Mouse (Mus musculus): Measurements from ENCODE around the gene Tha1. TPM values are rescaled to one million over a fixed set of nuclear protein-coding genes. Genes with fewer than 3 reads are reported as not detected.

The Tha1 gene
- 2.1 to 2.6 TPM (median 2.3 TPM) in 4 replicates for total RNA-seq (2023)

DNA sequence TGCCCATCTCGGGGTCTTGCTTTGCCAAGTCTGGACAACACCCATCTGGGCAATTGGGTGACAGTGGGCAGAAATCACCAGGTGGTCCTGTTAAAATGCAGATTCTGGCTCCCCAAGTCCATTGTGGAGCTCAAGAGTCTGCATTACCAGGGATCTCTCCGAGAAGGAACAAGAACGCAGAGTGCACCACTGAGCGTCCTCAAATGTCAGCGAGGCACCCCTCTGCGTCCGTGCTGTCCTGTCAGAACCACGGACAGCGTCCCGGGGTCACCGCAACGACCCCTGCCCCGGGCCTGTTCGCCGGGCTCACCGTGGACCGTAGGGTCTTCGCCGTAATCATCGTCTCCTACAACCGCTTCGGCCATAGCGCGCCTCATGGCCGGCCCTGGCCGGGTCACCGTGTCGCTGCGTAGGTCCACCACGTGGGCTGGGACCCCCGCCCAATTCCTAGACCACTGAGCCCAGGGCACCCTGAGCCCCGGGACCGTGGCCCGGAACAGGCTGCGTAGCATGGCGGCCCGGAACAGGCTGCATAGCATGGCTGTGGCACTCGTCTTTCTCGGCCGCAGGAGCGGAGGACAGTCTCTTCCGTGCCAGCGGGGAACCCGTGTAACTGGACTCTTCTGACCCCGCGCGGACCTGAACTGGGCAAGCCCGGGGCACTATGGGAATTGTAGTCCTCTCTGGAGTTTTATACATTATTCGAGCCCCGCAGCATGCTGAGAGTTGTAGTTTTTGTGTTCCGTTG is at the start of gene Tha1:
Gene Tha1 (minus strand): TSS at position 621 of the 748 bp plus-strand sequence.

DNA sequence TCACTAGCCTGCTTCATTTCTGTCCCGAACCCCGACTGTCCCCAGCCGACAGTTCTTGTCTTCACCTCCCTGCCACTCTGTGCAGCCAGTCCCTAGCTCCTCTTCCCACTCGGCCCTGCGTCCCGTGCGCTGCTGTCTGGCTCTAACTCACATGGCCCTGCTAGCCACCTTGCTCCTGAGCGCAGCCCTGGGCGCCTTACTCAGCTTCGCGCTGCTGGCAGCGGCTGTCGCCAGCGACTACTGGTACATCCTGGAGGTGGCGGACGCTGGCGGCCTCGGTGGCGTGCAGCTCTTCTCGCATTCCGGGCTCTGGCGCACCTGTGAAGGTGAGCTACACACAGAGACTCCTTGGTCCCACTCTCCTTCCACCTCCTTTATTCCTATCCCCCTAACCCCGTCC is 12.7 kb downstream of the Tha1 start, which contains the start of gene Tmem235:
Gene Tmem235 (plus strand): TSS at position 152 of the 400 bp plus-strand sequence.

DNA sequence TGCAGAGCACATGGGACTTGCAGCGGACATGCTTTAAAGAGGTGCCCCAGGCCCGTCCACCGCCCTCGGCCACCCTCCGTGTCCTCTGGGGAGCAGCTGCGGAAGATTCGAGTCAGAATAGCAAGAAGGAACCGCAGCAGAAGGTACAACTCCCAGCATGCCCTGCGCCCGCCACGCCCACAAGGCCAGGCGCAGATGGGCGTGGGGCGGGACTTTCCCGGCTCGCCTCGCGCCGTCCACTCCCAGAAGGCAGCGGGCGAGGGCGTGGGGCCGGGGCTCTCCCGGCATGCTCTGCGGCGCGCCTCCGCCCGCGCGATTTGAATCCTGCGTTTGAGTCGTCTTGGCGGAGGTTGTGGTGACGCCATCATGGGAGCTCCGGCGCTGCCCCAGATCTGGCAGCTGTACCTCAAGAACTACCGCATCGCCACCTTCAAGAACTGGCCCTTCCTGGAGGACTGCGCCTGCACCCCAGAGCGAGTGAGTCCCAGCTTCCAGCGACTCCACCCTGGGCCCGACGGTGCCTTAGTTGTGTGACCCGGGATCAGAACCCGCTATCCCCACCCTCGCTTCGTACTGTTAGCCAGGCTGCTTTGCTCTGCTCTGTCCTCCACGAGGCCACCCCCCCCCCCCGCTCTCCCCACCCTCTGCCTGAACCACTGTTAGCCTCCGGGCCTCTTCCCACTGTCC is 24.2 kb downstream of the Tha1 start, which contains the start of gene Birc5:
Gene Birc5 (plus strand): TSS at position 267 of the 687 bp plus-strand sequence.

DNA sequence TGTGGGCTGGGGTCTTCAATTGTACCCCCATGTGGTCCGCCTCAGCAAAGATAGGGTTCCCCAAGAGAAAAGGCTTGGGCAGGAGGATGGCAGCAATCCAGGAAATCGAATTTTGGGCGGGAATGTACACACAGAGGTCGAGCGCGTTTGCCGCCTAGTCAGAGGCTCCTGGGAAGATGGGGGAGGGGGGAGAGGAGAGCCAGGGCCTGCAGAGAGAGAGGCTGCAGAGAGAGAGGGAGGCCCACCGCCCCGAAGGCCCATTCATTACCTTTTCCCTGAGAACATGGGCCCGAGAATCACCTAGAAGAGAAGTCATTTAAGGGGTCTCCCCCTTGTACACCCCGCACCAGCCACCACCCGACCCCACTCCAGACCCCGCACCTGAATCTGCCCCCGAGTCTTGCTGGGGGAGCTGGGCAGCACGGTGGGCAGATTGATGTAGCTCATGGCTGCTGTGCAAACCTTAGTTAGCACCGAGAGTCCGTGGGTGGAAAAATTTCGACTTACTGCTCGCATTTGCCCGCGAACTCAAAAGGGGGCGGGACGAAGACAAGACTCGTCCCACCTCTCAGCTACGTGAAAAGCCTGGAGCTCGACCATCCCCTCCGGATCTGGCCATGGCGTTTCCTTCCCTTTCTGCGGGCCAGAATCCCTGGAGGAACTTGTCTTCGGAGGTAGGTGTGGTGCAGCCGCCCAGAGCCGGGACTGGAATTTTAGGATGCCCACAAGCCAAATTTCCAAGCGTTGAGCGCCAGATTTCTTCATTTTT is 47.8 kb downstream of the Tha1 start, which contains the start of the genes Afmid and Tk1:
Gene Afmid (plus strand): TSS at position 592 of the 769 bp plus-strand sequence.
Gene Tk1 (minus strand): TSS at position 760 of the 769 bp plus-strand sequence.

Other genes with a start within 250 kb of the Tha1 start
- 79.3 to 87.5 TPM (median 84.2 TPM) in 4 replicates for gene Tnrc6c, start 219.2 kb downstream of the Tha1 start, total RNA-seq (2023)
- gene Tmc8, start 91.4 kb downstream of the Tha1 start, total RNA-seq (2023): 55.5 to 74.8 TPM (median 63.6 TPM) in 4 replicates
- gene Tmc6, start 91.3 kb downstream of the Tha1 start, total RNA-seq (2023): 146 to 159 TPM (median 153 TPM) in 4 replicates
- 1.5 to 3.9 TPM (median 2.2 TPM) in 4 replicates for gene 6030468B19Rik, start 75.8 kb downstream of the Tha1 start, total RNA-seq (2023)
- gene Gm20708, start 63.8 kb downstream of the Tha1 start, total RNA-seq (2023): 9.7 to 12.9 TPM (median 11.1 TPM) in 4 replicates
- gene Syngr2, start 63.8 kb downstream of the Tha1 start, total RNA-seq (2023): 188 to 203 TPM (median 197 TPM) in 4 replicates
- 29.6 to 35.1 TPM (median 30.2 TPM) in 4 replicates for gene Afmid, start 47.6 kb downstream of the Tha1 start, total RNA-seq (2023)
- gene Tk1, start 47.4 kb downstream of the Tha1 start, total RNA-seq (2023): 40.1 to 47.4 TPM (median 41.8 TPM) in 4 replicates
- gene Birc5, start 24.2 kb downstream of the Tha1 start, total RNA-seq (2023): 1.7 to 3.1 TPM (median 2.4 TPM) in 4 replicates
- gene Tmem235, start 12.7 kb downstream of the Tha1 start, total RNA-seq (2023): not detected in 4 replicates
- gene Socs3, start 96.6 kb upstream of the Tha1 start, total RNA-seq (2023): 46.7 to 57.5 TPM (median 52.7 TPM) in 4 replicates
- 42.4 to 46.0 TPM (median 43.7 TPM) in 4 replicates for gene Pgs1, start 112.8 kb upstream of the Tha1 start, total RNA-seq (2023)

Data from B cell, adult 62 days (primary cell).